Mouse (Mus musculus) G1E (cell line): ENCODE data around the gene Ccdc9b.

Experiments used
- CTCF ChIP-seq: IDR thresholded peaks from 2 replicates; pipeline ENCODE4 v1.5.1; 2012; ENCODE audit warnings: low read depth, low read length, inconsistent platforms, mixed read lengths
- GATA1 ChIP-seq: IDR thresholded peaks from 2 replicates; pipeline ENCODE4 v1.6.1; 2012; ENCODE audit warnings: borderline replicate concordance, low read length, inconsistent platforms, mixed read lengths
- GATA2 ChIP-seq: IDR thresholded peaks from 2 replicates; pipeline ENCODE4 v1.6.1; 2012; ENCODE audit warnings: low read depth, low read length, inconsistent platforms, borderline replicate concordance
- POLR2AphosphoS5 ChIP-seq: IDR thresholded peaks from 2 replicates; pipeline ENCODE4 v1.6.1; 2012; ENCODE audit warnings: low read depth, low read length, inconsistent platforms; ENCODE audit not compliant: insufficient replicate concordance
- TAL1 ChIP-seq: conservative IDR thresholded peaks from 2 replicates; pipeline ENCODE4 v1.6.1; 2012; ENCODE audit warnings: low read depth, low read length, inconsistent platforms, mixed read lengths

- no peak for TF ChIP-seq TAL1
- no peak for TF ChIP-seq CTCF
- no peak for TF ChIP-seq GATA2
- no peak for TF ChIP-seq GATA1
- no peak for TF ChIP-seq POLR2AphosphoS5
These were observed 43.3 kb upstream of the Ccdc9b start for GRCm38 (mm10) chr2:118805756-118806155.
